Mouse (Mus musculus) frontal cortex, postnatal 36 days (tissue): Measurements from ENCODE around the gene Mllt11.

ENCODE experiments used
- DNase-seq, 2 experiments: peaks; one replicate each; pipeline ENCODE4 v3.0.0; 2022; ENCODE audit warnings: low spot score in 2 of 2

The Mllt11 gene

GRCm38 (mm10) chr3:95246465-95247231, 14.7 kb upstream of the Mllt11 start:
- DNase-seq, result peak; percentile 59 to 68

- no peak for DNase-seq
These were observed 11.1 kb upstream of the Mllt11 start for GRCm38 (mm10) chr3:95243086-95243485.

- DNase-seq, result no peak
These were observed 9.5 kb upstream of the Mllt11 start, which contains the start of gene Gm128 for GRCm38 (mm10) chr3:95241498-95241897. Gm128 (minus strand) TSS chr3:95241598.

GRCm38 (mm10) chr3:95240900-95241299, 8.9 kb upstream of the Mllt11 start:
- no peak for DNase-seq

- DNase-seq, result no peak
These were observed 8.0 kb upstream of the Mllt11 start for GRCm38 (mm10) chr3:95239971-95240370.

GRCm38 (mm10) chr3:95239022-95239421, 7.1 kb upstream of the Mllt11 start:
- DNase-seq, result no peak

- no peak for DNase-seq
These were observed 5.6 kb upstream of the Mllt11 start for GRCm38 (mm10) chr3:95237541-95238099.

GRCm38 (mm10) chr3:95235386-95236301, 3.7 kb upstream of the Mllt11 start:
- no peak for DNase-seq

- DNase-seq, result no peak
These were observed 1.5 kb upstream of the Mllt11 start for GRCm38 (mm10) chr3:95233303-95233980.

- no peak for DNase-seq
These were observed 800 bp upstream of the Mllt11 start for GRCm38 (mm10) chr3:95232771-95233170.

- DNase-seq, result no peak
These were observed 1.3 kb downstream of the Mllt11 start for GRCm38 (mm10) chr3:95230495-95231297.

GRCm38 (mm10) chr3:95229781-95230494, 2.0 kb downstream of the Mllt11 start:
- DNase-seq, result peak in 1 of 2 experiments; percentile 45

GRCm38 (mm10) chr3:95228894-95229780, 2.8 kb downstream of the Mllt11 start:
- peak; percentile 65 to 80 for DNase-seq

- peak; percentile 87 to 90 for DNase-seq
These were observed 3.6 kb downstream of the Mllt11 start, which contains the start of gene Cdc42se1 for GRCm38 (mm10) chr3:95228148-95228893. Cdc42se1 (plus strand) TSS chr3:95228732.

GRCm38 (mm10) chr3:95227214-95227613, 4.8 kb downstream of the Mllt11 start:
- DNase-seq, result no peak

GRCm38 (mm10) chr3:95224295-95224694, 7.7 kb downstream of the Mllt11 start:
- DNase-seq, result peak in 1 of 2 experiments; percentile 54

GRCm38 (mm10) chr3:95223041-95223440, 8.9 kb downstream of the Mllt11 start:
- no peak for DNase-seq

GRCm38 (mm10) chr3:95218466-95219137, 13.4 kb downstream of the Mllt11 start:
- no peak for DNase-seq
